In the genomic region with DNA sequence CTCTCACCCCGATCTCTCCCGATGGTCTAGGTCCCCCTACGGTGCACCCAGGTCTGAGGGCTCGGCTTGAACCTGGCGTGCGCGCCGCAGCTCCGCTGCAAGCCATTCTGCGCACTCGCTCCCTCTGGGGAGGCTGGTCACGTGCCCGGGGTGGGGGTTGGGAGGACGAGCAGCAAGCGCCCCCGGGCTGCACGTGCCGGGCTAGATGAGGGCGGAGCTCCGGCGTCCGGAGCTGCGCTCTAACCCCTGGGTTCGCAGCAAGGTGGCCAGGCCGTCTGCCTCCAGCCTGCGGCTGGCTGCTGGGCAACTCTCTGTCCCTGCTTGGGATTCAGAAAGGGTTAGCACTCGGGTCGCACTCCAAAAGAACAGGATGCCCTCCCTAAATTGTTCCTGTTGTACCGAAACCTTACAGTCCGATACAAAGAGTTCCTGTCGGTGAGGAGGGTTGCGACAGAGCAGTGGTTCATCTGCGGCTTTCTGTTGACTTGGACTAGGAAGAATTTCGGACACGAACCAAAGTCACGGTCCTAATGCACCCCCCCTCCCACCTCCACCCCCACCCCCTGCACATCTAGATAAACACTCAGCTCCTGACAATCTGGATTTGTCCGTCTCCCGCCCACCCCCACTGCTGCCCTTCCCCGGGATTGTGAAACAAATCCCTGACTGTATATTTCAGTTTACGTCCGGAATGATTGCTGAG, we compare ENCODE assay signal across 8 mouse cellular contexts. TPM values are rescaled to one million over a fixed set of nuclear protein-coding genes. Genes with fewer than 3 reads are reported as not detected.
DNase-seq lines count a peak whose midpoint lies in the region; ATAC-seq lines count a peak whose summit lies in the region.

No protein-coding gene starts in this region.

- peak; percentile 99 for DNase-seq in ZHBTc4 (ENCODE audit: low read depth, low spot score)
- peak; percentile 70 to 79 for DNase-seq in gastrocnemius, adult 8-10 months (ENCODE audit: low spot score in 2 of 2)
- peak; percentile 96 for DNase-seq in induced T-regulatory cell, adult 2 months (ENCODE audit: low read depth)
- DNase-seq in left cerebral cortex, adult 9 months (ENCODE audit: low spot score in 2 of 2) = peak; percentile 65 to 89
- DNase-seq in right cerebral cortex, postnatal 14 days = peak; percentile 96
- DNase-seq in urinary bladder, postnatal 36 days (ENCODE audit: low spot score in 2 of 2) = peak; percentile 97 to 98

- ATAC-seq in common myeloid progenitor, adult 5-6 weeks (replicated peaks; ENCODE audit: low read depth, poor library complexity, severe bottlenecking) = peak; percentile 72
- peak; percentile 74 for ATAC-seq in megakaryocyte progenitor cell, adult 5-6 weeks (replicated peaks; ENCODE audit: poor library complexity)

RNA-seq across cellular contexts. Expression of a gene that starts 57.2 kb away (rescaled TPM):
- total RNA-seq in common myeloid progenitor, adult 5-6 weeks (2017) = 202 and 239 TPM in 2 replicates
- total RNA-seq in gastrocnemius, adult 8-10 months (2022) = 100 to 1,000 TPM in 3 of 4 experiments, 10 to 100 TPM in 1; 90.3 to 113 (median 101) TPM
- total RNA-seq in megakaryocyte progenitor cell, adult 5-6 weeks (2015) = 166 and 175 TPM in 2 replicates
- total RNA-seq in megakaryocyte progenitor cell, adult 5-6 weeks (2017) = 189 and 199 TPM in 2 replicates

Comparison
In these comparisons a context has a peak if more than half of its experiments do, and no peak if none do; other contexts are left out.
1. Peak in every context shown above with its lines: DNase-seq and ATAC-seq.